Comparison of ENCODE assay signal across 24 mouse cellular contexts in the genomic region with DNA sequence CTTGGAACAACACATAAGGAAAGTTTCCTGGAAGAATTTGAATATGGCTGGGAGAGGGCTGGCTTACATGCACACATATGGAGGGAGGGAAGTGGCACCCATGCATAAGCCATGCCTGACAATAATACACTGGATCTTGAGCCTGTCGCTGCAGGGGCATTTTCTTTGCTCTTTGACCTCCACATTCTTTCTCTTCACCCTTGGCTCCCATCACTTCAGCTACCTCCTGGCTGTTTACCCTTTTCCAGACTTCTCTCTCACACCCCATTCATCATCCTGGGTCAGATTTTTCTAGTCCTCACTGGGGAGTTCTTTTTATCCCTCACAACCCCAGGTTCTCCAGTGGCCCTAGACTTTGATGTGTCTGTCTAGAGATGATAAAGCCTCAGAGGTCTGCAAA.
"Had no signal": no experiment of that assay in that cellular context is flagged by ENCODE, and none has a peak within 500 bp of the region (broad histone marks: within the 10 kb centered on the region; RNA-seq: fewer than 3 reads in every experiment).

No protein-coding gene starts in this region.

- H3K9me3 ChIP-seq: heart, embryonic 10.5 days; heart, embryonic 12.5 days; hindbrain, embryonic 13.5 days; hindbrain, embryonic 15.5 days; intestine, embryonic 15.5 days; kidney, embryonic 15.5 days; limb, embryonic 10.5 days; limb, embryonic 12.5 days had no signal

- H3K27ac ChIP-seq: heart, embryonic 10.5 days; hindbrain, embryonic 13.5 days; hindbrain, embryonic 15.5 days; intestine, embryonic 15.5 days; kidney, embryonic 15.5 days; kidney, postnatal 0 days; layer of hippocampus, adult 2 months; left cerebral cortex, adult 2 months; limb, embryonic 12.5 days; liver, embryonic 14.5 days had no signal

- DNase-seq: gastrocnemius, postnatal 14 days; gastrocnemius, postnatal 36 days; heart, postnatal 10 days; heart, postnatal 4 days; kidney, adult 18-20 months; kidney, adult 9 months; kidney, postnatal 14 days; kidney, postnatal 4 days; liver had no signal

- H3K27me3 ChIP-seq: heart, embryonic 12.5 days; hindbrain, embryonic 13.5 days; hindbrain, embryonic 15.5 days; intestine, embryonic 15.5 days; kidney, embryonic 15.5 days; limb, embryonic 12.5 days had no signal

- H3K36me3 ChIP-seq: heart, embryonic 10.5 days; heart, embryonic 12.5 days; hindbrain, embryonic 15.5 days; intestine, embryonic 15.5 days; kidney, embryonic 15.5 days; limb, embryonic 10.5 days; limb, embryonic 12.5 days had no signal

- H3K4me3 ChIP-seq: heart, embryonic 10.5 days; heart, embryonic 12.5 days; hindbrain, embryonic 13.5 days; hindbrain, embryonic 15.5 days; intestine, embryonic 15.5 days; kidney, embryonic 15.5 days; layer of hippocampus, adult 2 months; left cerebral cortex, adult 2 months; limb, embryonic 10.5 days; limb, embryonic 12.5 days had no signal

- H3K4me2 ChIP-seq: heart, embryonic 12.5 days; hindbrain, embryonic 13.5 days; hindbrain, embryonic 15.5 days; intestine, embryonic 15.5 days; kidney, embryonic 15.5 days; limb, embryonic 12.5 days; liver, embryonic 11.5 days had no signal

- H3K9ac ChIP-seq: heart, embryonic 12.5 days; hindbrain, embryonic 13.5 days; hindbrain, embryonic 15.5 days; intestine, embryonic 15.5 days; kidney, embryonic 15.5 days; limb, embryonic 12.5 days; liver, embryonic 14.5 days had no signal

- ATAC-seq: inflammation-experienced regulatory T-cells, adult 6 months; intestine, embryonic 15.5 days; intestine, postnatal 0 days had no signal
